Mouse (Mus musculus) hindbrain, embryonic 10.5 days (tissue): ENCODE results near the gene Nsmce4a. TPM values are rescaled to one million over a fixed set of nuclear protein-coding genes. Genes with fewer than 3 reads are reported as not detected.
"Not testable (repeated sequence)": the region's sequence is repeated elsewhere in the genome, so short reads cannot be mapped to it uniquely, and the experiment has no call there.

Experiments
- DNase-seq: peaks from one replicate; pipeline ENCODE4 v3.0.0-alpha.2; 2017; ENCODE audit warnings: low spot score
- H3K27ac ChIP-seq: fragments of 300-500 bp; sonication (generic); 2 replicates; pipeline ENCODE4 v1.5.1; 2016; ENCODE audit warnings: mild to moderate bottlenecking, moderate library complexity
- H3K27me3 ChIP-seq: fragments of 300-500 bp; sonication (generic); 2 replicates; pipeline ENCODE4 v1.6.1; 2016; ENCODE audit warnings: mild to moderate bottlenecking; ENCODE audit not compliant: poor library complexity, insufficient read depth, severe bottlenecking
- H3K36me3 ChIP-seq: fragments of 300-500 bp; sonication (generic); 2 replicates; pipeline ENCODE4 v1.6.1; 2016; ENCODE audit warnings: mild to moderate bottlenecking, moderate library complexity
- H3K4me1 ChIP-seq: fragments of 300-500 bp; sonication (generic); replicated peaks from 2 replicates; pipeline ENCODE4 v1.6.1; 2016; ENCODE audit warnings: mild to moderate bottlenecking
- H3K4me3 ChIP-seq: fragments of 300-500 bp; sonication (generic); 2 replicates; pipeline ENCODE4 v1.5.1; 2016; ENCODE audit warnings: mild to moderate bottlenecking, moderate library complexity
- H3K9me3 ChIP-seq: fragments of 300-500 bp; sonication (generic); 2 replicates; pipeline ENCODE4 v1.6.1; 2016; ENCODE audit warnings: mild to moderate bottlenecking, moderate library complexity
- WGBS: fragments of 180-500 bp; shearing (Covaris S2); methylation state at CpG from one replicate; pipeline ENCODE4 v1.1.7; 2016; 5-methylcytosine and 5-hydroxymethylcytosine counted together
- polyA plus RNA-seq: library from polyadenylated mRNA; unstranded; fragments of >200 nt; fragmentation: Nextera tagmentation; extraction: Ambion mirVana; gene quantifications from 2 replicates; pipeline ENCODE4 v1.2.1, GENCODE M21; 2016

Nsmce4a gene
- polyA plus RNA-seq, 1 experiment from 2014 or later: 183 TPM

GRCm38 (mm10) chr7:130597546-130597945 is 24.6 kb upstream of the Nsmce4a start:
- H3K36me3 ChIP-seq: no peaks in the 10 kb centered on the region
- 73% methylated on average over 6 of the region's 6 CpGs for WGBS
- DNase-seq: no peak
- H3K4me3 ChIP-seq: no peak overlapping the region
- no peak overlapping the region for H3K27ac ChIP-seq
- no peaks in the 10 kb centered on the region for H3K27me3 ChIP-seq
- H3K4me1 ChIP-seq: peaks cover 12% of the 10 kb centered on the region
- no peaks in the 10 kb centered on the region for H3K9me3 ChIP-seq

- peaks cover 12% of the 10 kb centered on the region for H3K4me1 ChIP-seq
- H3K27me3 ChIP-seq, H3K4me3 ChIP-seq, H3K36me3 ChIP-seq, DNase-seq, H3K9me3 ChIP-seq, H3K27ac ChIP-seq: not testable (repeated sequence)
- WGBS: 55% methylated on average over 9 of the region's 19 CpGs
Measured at GRCm38 (mm10) chr7:130596079-130596855, 23.3 kb upstream of the Nsmce4a start.

GRCm38 (mm10) chr7:130593375-130594239 is 20.7 kb upstream of the Nsmce4a start:
- H3K27ac ChIP-seq: peak overlapping the region; percentile 47; the same call in 1 of the 2 replicates
- peaks cover 19% of the 10 kb centered on the region for H3K4me1 ChIP-seq
- WGBS: 43% methylated on average over 9 of the region's 11 CpGs
- H3K36me3 ChIP-seq, H3K9me3 ChIP-seq, H3K4me3 ChIP-seq, DNase-seq, H3K27me3 ChIP-seq: not testable (repeated sequence)

GRCm38 (mm10) chr7:130592975-130593374 is 20.1 kb upstream of the Nsmce4a start:
- not testable (repeated sequence) for H3K27ac ChIP-seq, H3K36me3 ChIP-seq, H3K27me3 ChIP-seq, H3K9me3 ChIP-seq, DNase-seq, H3K4me3 ChIP-seq
- H3K4me1 ChIP-seq: peaks cover 19% of the 10 kb centered on the region
- WGBS: no CpG with 5 or more reads among the region's 11 CpGs

DNA sequence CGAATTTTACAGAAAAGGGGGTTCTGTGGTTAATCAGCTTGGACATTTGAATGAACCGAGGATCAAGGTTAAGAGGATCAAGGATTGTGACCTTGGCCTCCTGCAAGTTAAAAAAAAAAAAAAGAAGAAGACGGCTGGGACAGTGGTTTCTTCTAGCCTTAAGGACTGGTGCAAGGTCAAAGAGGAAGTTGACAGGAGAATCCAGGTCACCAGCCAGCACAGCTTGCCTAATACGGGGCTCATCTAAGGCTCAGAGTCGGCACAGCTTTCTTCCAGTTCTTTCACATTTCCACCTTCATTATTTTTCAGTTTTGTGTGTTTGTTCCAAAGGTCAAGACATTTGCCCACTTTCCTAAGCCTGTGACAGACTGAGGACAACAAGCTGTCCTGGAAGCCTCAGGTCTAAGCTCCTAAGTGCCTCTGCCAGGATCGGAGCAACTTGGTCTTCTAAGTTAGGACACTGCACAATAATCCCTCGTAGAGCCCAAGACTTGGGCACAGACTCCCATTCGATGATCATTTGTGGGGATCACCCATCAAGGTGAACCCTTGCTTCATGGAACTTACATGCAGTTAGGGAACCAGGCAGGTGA is 18.0 kb upstream of the Nsmce4a start:
- WGBS: 72% methylated on average over 8 of the region's 8 CpGs
- no peak for DNase-seq
- H3K4me3 ChIP-seq: no peak overlapping the region
- no peaks in the 10 kb centered on the region for H3K9me3 ChIP-seq
- H3K27me3 ChIP-seq: no peaks in the 10 kb centered on the region
- H3K4me1 ChIP-seq: peaks cover 10% of the 10 kb centered on the region
- H3K27ac ChIP-seq: no peak overlapping the region
- no peaks in the 10 kb centered on the region for H3K36me3 ChIP-seq

DNA sequence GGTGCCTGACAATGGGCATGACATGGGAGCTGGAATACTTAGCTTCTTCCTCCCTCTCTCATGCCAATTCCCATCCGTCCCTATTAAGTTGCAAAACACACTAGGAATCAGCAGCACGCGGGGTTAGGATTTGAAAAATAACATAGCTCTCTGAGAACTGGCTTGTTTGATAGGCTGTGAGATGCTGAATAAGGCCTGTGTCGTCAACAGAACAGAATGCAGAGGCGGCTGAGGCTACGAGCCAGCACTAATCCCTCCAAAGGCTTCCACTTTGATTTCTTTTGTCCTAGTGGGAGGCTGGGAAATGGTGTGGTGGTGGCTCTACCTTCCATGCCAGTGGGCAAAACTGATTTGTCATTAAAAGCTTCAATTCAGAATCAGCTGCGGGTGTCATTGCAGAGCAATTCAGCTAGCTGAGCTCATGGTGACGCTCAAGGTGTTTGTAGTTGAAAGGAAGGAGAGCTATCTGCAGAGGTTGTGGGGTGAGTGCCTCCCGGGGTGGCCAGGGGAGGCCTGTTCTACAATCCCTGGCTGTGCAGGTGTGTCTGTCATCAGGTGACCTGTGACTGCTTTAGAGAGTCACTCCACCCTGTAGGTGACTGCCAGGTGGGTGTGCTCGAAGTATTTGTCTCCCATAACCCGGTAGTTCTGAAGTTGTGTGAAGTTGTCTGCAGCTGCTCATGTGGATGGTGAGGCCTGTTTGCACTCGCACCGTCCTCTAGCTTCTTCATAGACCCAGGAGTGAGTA is 17.3 kb upstream of the Nsmce4a start:
- H3K9me3 ChIP-seq: no peaks in the 10 kb centered on the region
- H3K36me3 ChIP-seq: no peaks in the 10 kb centered on the region
- no peaks in the 10 kb centered on the region for H3K27me3 ChIP-seq
- 63% methylated on average over 13 of the region's 13 CpGs for WGBS
- H3K4me3 ChIP-seq: no peak overlapping the region
- no peak for DNase-seq
- peaks cover 10% of the 10 kb centered on the region for H3K4me1 ChIP-seq
- peak overlapping the region; percentile 14; the same call in 1 of the 2 replicates for H3K27ac ChIP-seq

GRCm38 (mm10) chr7:130586521-130587072 is 13.7 kb upstream of the Nsmce4a start:
- WGBS: 92% methylated on average over 2 of the region's 2 CpGs
- no peak for DNase-seq
- no peaks in the 10 kb centered on the region for H3K36me3 ChIP-seq

DNA sequence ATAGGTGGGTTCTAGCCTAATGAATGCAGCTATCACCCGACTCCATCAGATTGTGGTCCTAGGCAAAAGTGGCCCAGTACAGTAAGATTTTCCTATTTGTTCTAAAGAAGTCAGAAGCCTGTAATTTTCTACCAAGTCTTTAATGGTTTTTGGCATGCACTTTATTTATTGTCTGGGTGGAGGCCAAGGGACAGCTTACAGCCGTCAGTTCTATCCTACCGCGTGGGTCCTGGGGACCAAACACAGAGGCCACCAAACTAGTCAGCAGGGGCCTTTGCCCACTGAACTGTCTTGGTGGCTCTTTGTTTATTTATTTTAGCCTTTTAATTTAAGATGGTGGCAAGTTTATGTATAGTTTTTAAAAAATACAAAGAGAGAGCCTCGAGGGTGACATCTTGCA is 5.7 kb upstream of the Nsmce4a start:
- no peak overlapping the region for H3K27ac ChIP-seq
- no peak for DNase-seq
- H3K36me3 ChIP-seq: no peaks in the 10 kb centered on the region
- H3K27me3 ChIP-seq: peaks cover 4% of the 10 kb centered on the region; the same call in 1 of the 2 replicates
- H3K9me3 ChIP-seq: no peaks in the 10 kb centered on the region
- WGBS: 91% methylated on average over 5 of the region's 5 CpGs
- peaks cover 13% of the 10 kb centered on the region for H3K4me1 ChIP-seq
- no peak overlapping the region for H3K4me3 ChIP-seq

More at GRCm38 (mm10) chr7:130586521-130587072, 13.7 kb upstream of the Nsmce4a start:
- Histone ChIP-seq H3K4me1 (peaks cover 7% of the 10 kb centered on the region; the same call in 1 of the 2 replicates), H3K9me3 (no peaks in the 10 kb centered on the region), H3K27ac (no peak overlapping the region), H3K4me3 (no peak overlapping the region), H3K27me3 (no peaks in the 10 kb centered on the region)

DNA sequence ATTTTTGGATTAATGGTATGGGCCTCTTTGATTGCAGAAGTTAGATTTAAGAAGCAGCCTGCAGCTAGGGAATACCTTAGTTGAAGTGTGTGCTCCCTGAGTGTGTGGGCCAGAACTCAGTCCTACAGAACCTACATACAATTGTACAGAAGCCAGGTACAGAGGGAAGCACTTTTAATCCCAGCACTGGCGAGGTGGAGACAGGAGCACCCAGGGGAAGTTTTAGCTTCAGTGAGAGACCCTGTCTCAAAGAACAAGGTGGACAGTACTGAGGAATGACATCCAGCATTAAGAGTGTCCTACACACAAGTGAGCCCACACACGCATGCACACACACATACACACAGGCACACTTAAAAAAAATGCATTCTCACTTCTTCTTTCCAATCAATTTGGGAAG is 5.1 kb upstream of the Nsmce4a start:
- H3K9me3 ChIP-seq: no peaks in the 10 kb centered on the region
- peaks cover 13% of the 10 kb centered on the region for H3K4me1 ChIP-seq
- H3K27me3 ChIP-seq: peaks cover 4% of the 10 kb centered on the region; the same call in 1 of the 2 replicates
- no peak for DNase-seq
- H3K36me3 ChIP-seq: no peaks in the 10 kb centered on the region
- 95% methylated on average over 2 of the region's 2 CpGs for WGBS
- H3K4me3 ChIP-seq: no peak overlapping the region
- H3K27ac ChIP-seq: no peak overlapping the region

GRCm38 (mm10) chr7:130577388-130578003 is 4.6 kb upstream of the Nsmce4a start, which contains the start of gene Tacc2:
Tacc2 (plus strand) TSS chr7:130577438.
- Histone ChIP-seq H3K9me3 (no peaks in the 10 kb centered on the region), H3K27ac (no peak within 1 kb of the TSS), H3K27me3 (peaks cover 4% of the 10 kb centered on the region; the same call in 1 of the 2 replicates), H3K4me3 (peak within 1 kb of the TSS; percentile 18; the same call in 1 of the 2 replicates), H3K36me3 (no peaks in the 10 kb centered on the region), H3K4me1 (peaks cover 13% of the 10 kb centered on the region)
- WGBS: 50% methylated on average over 15 of the region's 15 CpGs
- DNase-seq: no peak

- Histone ChIP-seq H3K4me3 (peak overlapping the region; percentile 18; the same call in 1 of the 2 replicates), H3K27me3 (peaks cover 4% of the 10 kb centered on the region; the same call in 1 of the 2 replicates), H3K27ac (no peak overlapping the region), H3K9me3 (no peaks in the 10 kb centered on the region), H3K4me1 (peaks cover 13% of the 10 kb centered on the region), H3K36me3 (no peaks in the 10 kb centered on the region)
- DNase-seq: no peak
- 36% methylated on average over 10 of the region's 10 CpGs for WGBS
Measured at GRCm38 (mm10) chr7:130576981-130577380, 4.1 kb upstream of the Nsmce4a start.
